Mouse (Mus musculus) left cerebral cortex, adult 9 months (tissue): ENCODE data around the gene Soat1.
"Not testable (repeated sequence)": the region's sequence is repeated elsewhere in the genome, so short reads cannot be mapped to it uniquely, and the experiment has no call there.

Experiments used
- DNase-seq, 2 experiments: peaks; one replicate each; pipeline ENCODE4 v3.0.0; 2022; ENCODE audit warnings: low spot score in 2 of 2

The Soat1 gene

GRCm38 (mm10) chr1:156473961-156474503 lies at the start of gene Soat1:
Soat1 (minus strand) TSS chr1:156474331.
- peak; percentile 55 to 83 for DNase-seq

GRCm38 (mm10) chr1:156523842-156524241 lies 49.7 kb upstream of the Soat1 start, which contains the start of gene Gm10031:
Gm10031 (plus strand) TSS chr1:156524012.
- not testable (repeated sequence) for DNase-seq

- no peak for DNase-seq
Measured at GRCm38 (mm10) chr1:156521796-156522517, 47.8 kb upstream of the Soat1 start.

- DNase-seq = no peak
Measured at GRCm38 (mm10) chr1:156520136-156520780, 46.1 kb upstream of the Soat1 start.

- no peak for DNase-seq
Measured at GRCm38 (mm10) chr1:156507753-156508152, 33.6 kb upstream of the Soat1 start.

- DNase-seq = no peak
Measured at GRCm38 (mm10) chr1:156505901-156506300, 31.8 kb upstream of the Soat1 start.

GRCm38 (mm10) chr1:156504945-156505523 lies 30.9 kb upstream of the Soat1 start:
- DNase-seq = no peak

GRCm38 (mm10) chr1:156496910-156497309 lies 22.8 kb upstream of the Soat1 start:
- DNase-seq = no peak

- no peak for DNase-seq
Measured at GRCm38 (mm10) chr1:156495025-156495424, 20.9 kb upstream of the Soat1 start.

- DNase-seq = no peak
Measured at GRCm38 (mm10) chr1:156491226-156491796, 17.2 kb upstream of the Soat1 start.

- DNase-seq = no peak
Measured at GRCm38 (mm10) chr1:156488031-156488430, 13.9 kb upstream of the Soat1 start.

- no peak for DNase-seq
Measured at GRCm38 (mm10) chr1:156487498-156487897, 13.4 kb upstream of the Soat1 start.

GRCm38 (mm10) chr1:156481826-156482225 lies 7.7 kb upstream of the Soat1 start:
- DNase-seq = no peak

GRCm38 (mm10) chr1:156476535-156476934 lies 2.4 kb upstream of the Soat1 start:
- DNase-seq = no peak

- DNase-seq = no peak
Measured at GRCm38 (mm10) chr1:156476016-156476415, 1.9 kb upstream of the Soat1 start.

GRCm38 (mm10) chr1:156474854-156475253 lies 723 bp upstream of the Soat1 start:
- no peak for DNase-seq

- DNase-seq = no peak
Measured at GRCm38 (mm10) chr1:156473003-156473402, 1.1 kb downstream of the Soat1 start.

- DNase-seq = no peak
Measured at GRCm38 (mm10) chr1:156471955-156472354, 2.2 kb downstream of the Soat1 start.

- no peak for DNase-seq
Measured at GRCm38 (mm10) chr1:156471071-156471470, 3.1 kb downstream of the Soat1 start.

GRCm38 (mm10) chr1:156470557-156470956 lies 3.6 kb downstream of the Soat1 start:
- DNase-seq = no peak

- no peak for DNase-seq
Measured at GRCm38 (mm10) chr1:156468576-156468975, 5.6 kb downstream of the Soat1 start.

- peak in 1 of 2 experiments; percentile 34 for DNase-seq
Measured at GRCm38 (mm10) chr1:156467655-156468255, 6.4 kb downstream of the Soat1 start.
